Mouse (Mus musculus) megakaryocyte, embryonic 14.5 days (primary cell): ENCODE measurements around the gene Txnrd3.

Source experiments
- FLI1 ChIP-seq: IDR thresholded peaks from 2 replicates; pipeline ENCODE4 v1.6.1; 2012; ENCODE audit warnings: low read length, inconsistent platforms, mixed read lengths
- GATA1 ChIP-seq: IDR thresholded peaks from 3 replicates; pipeline ENCODE4 v1.6.1; 2012; ENCODE audit warnings: mixed read lengths, low read length, inconsistent platforms, borderline replicate concordance

GRCm38 (mm10) chr6:89658931-89659330, 15.1 kb downstream of the Txnrd3 start:
- TF ChIP-seq GATA1 (no peak), FLI1 (no peak)
